Mouse (Mus musculus) MEL (cell line): Measurements from ENCODE around the gene Chst15.

Experiments used
- CTCF ChIP-seq, 3 experiments: IDR thresholded peaks in 2 of 3; conservative IDR thresholded peaks in 1 of 3; 2 replicates each; pipeline ENCODE4 v1.5.1; 2011 to 2012; ENCODE audit warnings: low read length in 3 of 3, low read depth in 2 of 3, mild to moderate bottlenecking in 2 of 3, improper control_type of control experiment in 1 of 3, inconsistent platforms in 1 of 3, mixed read lengths in 1 of 3, moderate library complexity in 1 of 3; ENCODE audit not compliant: control insufficient read depth in 1 of 3, insufficient read depth in 1 of 3, poor library complexity in 1 of 3, severe bottlenecking in 1 of 3
- MAX ChIP-seq: IDR thresholded peaks from 2 replicates; pipeline ENCODE4 v1.6.1; 2011; ENCODE audit warnings: low read length, improper control_type of control experiment
- POLR2A ChIP-seq, 2 experiments: IDR thresholded peaks; 2 replicates each; pipeline ENCODE4 v1.6.1; 2011 to 2012; ENCODE audit warnings: low read length in 2 of 2, mild to moderate bottlenecking in 2 of 2, control low read depth in 1 of 2, improper control_type of control experiment in 1 of 2, low read depth in 1 of 2, moderate library complexity in 1 of 2; ENCODE audit not compliant: control insufficient read depth in 1 of 2, insufficient read depth in 1 of 2, poor library complexity in 1 of 2
- RCOR1 ChIP-seq: IDR thresholded peaks from 2 replicates; pipeline ENCODE4 v1.6.1; 2012; ENCODE audit warnings: low read depth, mild to moderate bottlenecking, inconsistent platforms, low read length, improper control_type of control experiment
- SMC3 ChIP-seq: IDR thresholded peaks from 2 replicates; pipeline ENCODE4 v1.6.1; 2011; ENCODE audit warnings: low read depth, low read length, improper control_type of control experiment
- ZNF384 ChIP-seq: IDR thresholded peaks from 2 replicates; pipeline ENCODE4 v1.6.1; 2012; ENCODE audit warnings: low read depth, mild to moderate bottlenecking, inconsistent platforms, low read length, improper control_type of control experiment

GRCm38 (mm10) chr7:132230961-132231360 is 86.1 kb downstream of the Chst15 start:
- TF ChIP-seq SMC3 (no peak), MAX (no peak), ZNF384 (no peak), CTCF (IDR thresholded peaks at IDR 0.05 in 2 of 3, conservative IDR thresholded peaks at IDR 0.05 in 1 of 3; ENCODE audit: control insufficient read depth in 1 of 3, insufficient read depth in 1 of 3, low read depth in 2 of 3, low read length in 3 of 3, poor library complexity in 1 of 3, severe bottlenecking in 1 of 3) (no peak), POLR2A (IDR thresholded peaks at IDR 0.05; ENCODE audit: control insufficient read depth in 1 of 2, insufficient read depth in 1 of 2, low read depth in 1 of 2, low read length in 2 of 2, poor library complexity in 1 of 2) (no peak; a peak in 1 of 4 replicates), RCOR1 (no peak)
